Mouse (Mus musculus): Measurements from ENCODE around the gene Rtn1. TPM values are rescaled to one million over a fixed set of nuclear protein-coding genes. Genes with fewer than 3 reads are reported as not detected.
"Not testable (repeated sequence)": the region's sequence is repeated elsewhere in the genome, so short reads cannot be mapped to it uniquely, and the experiment has no call there.

Gene Rtn1
- polyA plus RNA-seq, 1 experiment = 5.6 TPM

- Histone ChIP-seq H3K27ac (ENCODE audit: insufficient read depth, low read depth, low read length) (no peak overlapping the region), H3K27me3 (replicated peaks; ENCODE audit: control insufficient read depth, insufficient read depth, low read length) (no peaks in the 10 kb centered on the region), H3K4me3 (ENCODE audit: insufficient read depth, low read depth, low read length) (no peak overlapping the region), H3K4me1 (ENCODE audit: control insufficient read depth, insufficient read depth, low read length) (no peaks in the 10 kb centered on the region), H3K36me3 (ENCODE audit: control insufficient read depth, insufficient read depth, low read length) (no peaks in the 10 kb centered on the region)
- no peak for DNase-seq
- TF ChIP-seq POLR2A (IDR thresholded peaks at IDR 0.05; ENCODE audit: low read depth, low read length) (no peak), CTCF (conservative IDR thresholded peaks at IDR 0.05; ENCODE audit: insufficient read depth, insufficient read length, low read depth, low read length) (no peak)
- 63% methylated on average over 5 of the region's 5 CpGs for WGBS
Observed at GRCm38 (mm10) chr12:72304985-72305384, 103.9 kb downstream of the Rtn1 start.

- TF ChIP-seq CTCF (conservative IDR thresholded peaks at IDR 0.05; ENCODE audit: insufficient read depth, insufficient read length, low read depth, low read length) = no peak
- no peak for TF ChIP-seq POLR2A (IDR thresholded peaks at IDR 0.05; ENCODE audit: low read depth, low read length)
- Histone ChIP-seq H3K4me3 (ENCODE audit: insufficient read depth, low read depth, low read length) (no peak overlapping the region), H3K36me3 (ENCODE audit: control insufficient read depth, insufficient read depth, low read length) (no peaks in the 10 kb centered on the region), H3K27me3 (replicated peaks; ENCODE audit: control insufficient read depth, insufficient read depth, low read length) (no peaks in the 10 kb centered on the region), H3K27ac (ENCODE audit: insufficient read depth, low read depth, low read length) (no peak overlapping the region), H3K4me1 (ENCODE audit: control insufficient read depth, insufficient read depth, low read length) (no peaks in the 10 kb centered on the region)
- WGBS = 73% methylated on average over 5 of the region's 5 CpGs
- DNase-seq = no peak
Observed at GRCm38 (mm10) chr12:72304347-72304688, 104.5 kb downstream of the Rtn1 start.

GRCm38 (mm10) chr12:72303624-72304346 lies 105.1 kb downstream of the Rtn1 start:
- Histone ChIP-seq H3K4me1 (ENCODE audit: control insufficient read depth, insufficient read depth, low read length) (no peaks in the 10 kb centered on the region), H3K27me3 (replicated peaks; ENCODE audit: control insufficient read depth, insufficient read depth, low read length) (no peaks in the 10 kb centered on the region), H3K4me3 (ENCODE audit: insufficient read depth, low read depth, low read length) (no peak overlapping the region), H3K36me3 (ENCODE audit: control insufficient read depth, insufficient read depth, low read length) (no peaks in the 10 kb centered on the region), H3K27ac (ENCODE audit: insufficient read depth, low read depth, low read length) (no peak overlapping the region)
- no peak for TF ChIP-seq CTCF (conservative IDR thresholded peaks at IDR 0.05; ENCODE audit: insufficient read depth, insufficient read length, low read depth, low read length)
- no peak for TF ChIP-seq POLR2A (IDR thresholded peaks at IDR 0.05; ENCODE audit: low read depth, low read length)
- no peak for DNase-seq
- 71% methylated on average over 37 of the region's 37 CpGs for WGBS

- WGBS = 33% methylated on average over 8 of the region's 8 CpGs
- Histone ChIP-seq H3K27me3 (replicated peaks; ENCODE audit: control insufficient read depth, insufficient read depth, low read length) (no peaks in the 10 kb centered on the region), H3K36me3 (ENCODE audit: control insufficient read depth, insufficient read depth, low read length) (no peaks in the 10 kb centered on the region), H3K4me1 (ENCODE audit: control insufficient read depth, insufficient read depth, low read length) (no peaks in the 10 kb centered on the region), H3K4me3 (ENCODE audit: insufficient read depth, low read depth, low read length) (no peak overlapping the region), H3K27ac (ENCODE audit: insufficient read depth, low read depth, low read length) (no peak overlapping the region)
- TF ChIP-seq POLR2A (IDR thresholded peaks at IDR 0.05; ENCODE audit: low read depth, low read length) = no peak
- no peak for TF ChIP-seq CTCF (conservative IDR thresholded peaks at IDR 0.05; ENCODE audit: insufficient read depth, insufficient read length, low read depth, low read length)
- DNase-seq = no peak
Observed at GRCm38 (mm10) chr12:72301431-72301830, 107.4 kb downstream of the Rtn1 start.

GRCm38 (mm10) chr12:72300971-72301370 lies 107.9 kb downstream of the Rtn1 start:
- Histone ChIP-seq H3K27me3 (replicated peaks; ENCODE audit: control insufficient read depth, insufficient read depth, low read length) (no peaks in the 10 kb centered on the region), H3K4me3 (ENCODE audit: insufficient read depth, low read depth, low read length) (no peak overlapping the region), H3K36me3 (ENCODE audit: control insufficient read depth, insufficient read depth, low read length) (no peaks in the 10 kb centered on the region), H3K27ac (ENCODE audit: insufficient read depth, low read depth, low read length) (no peak overlapping the region), H3K4me1 (ENCODE audit: control insufficient read depth, insufficient read depth, low read length) (no peaks in the 10 kb centered on the region)
- TF ChIP-seq POLR2A (IDR thresholded peaks at IDR 0.05; ENCODE audit: low read depth, low read length) (no peak), CTCF (conservative IDR thresholded peaks at IDR 0.05; ENCODE audit: insufficient read depth, insufficient read length, low read depth, low read length) (no peak)
- 46% methylated on average over 8 of the region's 8 CpGs for WGBS
- DNase-seq = no peak

- no peak for DNase-seq
- WGBS = 57% methylated on average over 7 of the region's 7 CpGs
- Histone ChIP-seq H3K27me3 (replicated peaks; ENCODE audit: control insufficient read depth, insufficient read depth, low read length) (no peaks in the 10 kb centered on the region), H3K36me3 (ENCODE audit: control insufficient read depth, insufficient read depth, low read length) (no peaks in the 10 kb centered on the region), H3K4me1 (ENCODE audit: control insufficient read depth, insufficient read depth, low read length) (no peaks in the 10 kb centered on the region), H3K4me3 (ENCODE audit: insufficient read depth, low read depth, low read length) (no peak overlapping the region), H3K27ac (ENCODE audit: insufficient read depth, low read depth, low read length) (no peak overlapping the region)
- TF ChIP-seq POLR2A (IDR thresholded peaks at IDR 0.05; ENCODE audit: low read depth, low read length) (no peak), CTCF (conservative IDR thresholded peaks at IDR 0.05; ENCODE audit: insufficient read depth, insufficient read length, low read depth, low read length) (no peak)
Observed at GRCm38 (mm10) chr12:72298222-72298621, 110.6 kb downstream of the Rtn1 start.

- WGBS = 84% methylated on average over 5 of the region's 5 CpGs
- H3K27me3 ChIP-seq (replicated peaks; ENCODE audit: control insufficient read depth, insufficient read depth, low read length) = no peaks in the 10 kb centered on the region
- no peaks in the 10 kb centered on the region for H3K36me3 ChIP-seq (ENCODE audit: control insufficient read depth, insufficient read depth, low read length)
- H3K27ac ChIP-seq (ENCODE audit: insufficient read depth, low read depth, low read length) = no peak overlapping the region
- DNase-seq = no peak
- H3K4me3 ChIP-seq (ENCODE audit: insufficient read depth, low read depth, low read length) = no peak overlapping the region
- no peaks in the 10 kb centered on the region for H3K4me1 ChIP-seq (ENCODE audit: control insufficient read depth, insufficient read depth, low read length)
- TF ChIP-seq POLR2A (IDR thresholded peaks at IDR 0.05; ENCODE audit: low read depth, low read length) (no peak), CTCF (conservative IDR thresholded peaks at IDR 0.05; ENCODE audit: insufficient read depth, insufficient read length, low read depth, low read length) (no peak)
Observed at GRCm38 (mm10) chr12:72296552-72296951, 112.3 kb downstream of the Rtn1 start.

GRCm38 (mm10) chr12:72293185-72293584 lies 115.7 kb downstream of the Rtn1 start:
- not testable (repeated sequence) for H3K36me3 ChIP-seq (ENCODE audit: control insufficient read depth, insufficient read depth, low read length); H3K27ac ChIP-seq (ENCODE audit: insufficient read depth, low read depth, low read length); H3K4me1 ChIP-seq (ENCODE audit: control insufficient read depth, insufficient read depth, low read length); H3K4me3 ChIP-seq (ENCODE audit: insufficient read depth, low read depth, low read length); DNase-seq; H3K27me3 ChIP-seq (replicated peaks; ENCODE audit: control insufficient read depth, insufficient read depth, low read length)
- WGBS = 95% methylated on average over 3 of the region's 3 CpGs

All from kidney, adult 2 months (tissue).